Mouse (Mus musculus) CH12.LX (cell line): ENCODE measurements around the gene Orai1. TPM values are rescaled to one million over a fixed set of nuclear protein-coding genes. Genes with fewer than 3 reads are reported as not detected.

Experiments
- DNase-seq: peaks from one replicate; pipeline ENCODE4 v3.0.0-alpha.2; 2013; ENCODE audit errors: extremely low read depth
- H3K27ac ChIP-seq: 2 replicates; pipeline ENCODE4 v1.5.1; 2012; ENCODE audit warnings: low read depth, mild to moderate bottlenecking, control low read depth, moderate library complexity; ENCODE audit not compliant: insufficient read depth
- H3K27me3 ChIP-seq: replicated peaks from 2 replicates; pipeline ENCODE3; 2012; ENCODE audit warnings: inconsistent platforms
- H3K36me3 ChIP-seq, 2 experiments: replicated peaks in 1 of 2; 2 replicates each; pipeline versions ENCODE3 to v1.6.1; 2012; ENCODE audit warnings: inconsistent platforms in 1 of 2, low read length in 1 of 2, mild to moderate bottlenecking in 1 of 2, mixed read lengths in 1 of 2, moderate library complexity in 1 of 2; ENCODE audit not compliant: control insufficient read depth in 1 of 2, insufficient read depth in 1 of 2
- H3K4me1 ChIP-seq, 2 experiments: 2 replicates each; pipeline ENCODE4 v1.6.1; 2012; ENCODE audit warnings: inconsistent platforms in 1 of 2, moderate library complexity in 1 of 2; ENCODE audit not compliant: insufficient read depth in 2 of 2, control insufficient read depth in 1 of 2
- H3K4me2 ChIP-seq: 2 replicates; pipeline ENCODE4 v1.6.1; 2012; ENCODE audit warnings: low read depth, mild to moderate bottlenecking, control low read depth; ENCODE audit not compliant: poor library complexity, insufficient read depth, severe bottlenecking
- H3K4me3 ChIP-seq, 3 experiments: fragments of 150-350 bp in 1 of 3; sonication (generic) in 1 of 3; replicated peaks in 1 of 3; 2 replicates each; pipeline versions ENCODE3 to v1.5.1; 2011 to 2012; ENCODE audit warnings: low read depth in 2 of 3, low read length in 2 of 3, mild to moderate bottlenecking in 2 of 3, moderate library complexity in 2 of 3, control low read depth in 1 of 3, improper control_type of control experiment in 1 of 3, inconsistent platforms in 1 of 3, mixed read lengths in 1 of 3; ENCODE audit not compliant: poor library complexity in 1 of 3
- H3K79me2 ChIP-seq: replicated peaks from 2 replicates; pipeline ENCODE4 v1.6.1; 2012; ENCODE audit warnings: mild to moderate bottlenecking, moderate library complexity; ENCODE audit not compliant: control insufficient read depth, poor library complexity, insufficient read depth, severe bottlenecking; ENCODE audit errors: extremely low read depth
- H3K9ac ChIP-seq: 2 replicates; pipeline ENCODE4 v1.6.1; 2012; ENCODE audit warnings: low read depth, mild to moderate bottlenecking, control low read depth, moderate library complexity; ENCODE audit not compliant: insufficient read depth
- H3K9me3 ChIP-seq: replicated peaks from 2 replicates; pipeline ENCODE3; 2012; ENCODE audit warnings: low read length, inconsistent platforms, mixed read lengths
- BHLHE40 ChIP-seq: IDR thresholded peaks from 2 replicates; pipeline ENCODE4 v1.6.1; 2011; ENCODE audit warnings: mild to moderate bottlenecking, low read depth, low read length, improper control_type of control experiment
- CHD1 ChIP-seq: IDR thresholded peaks from 2 replicates; pipeline ENCODE4 v1.6.1; 2012; ENCODE audit warnings: low read depth, low read length, improper control_type of control experiment, inconsistent platforms
- CHD2 ChIP-seq: IDR thresholded peaks from 2 replicates; pipeline ENCODE4 v1.6.1; 2011; ENCODE audit warnings: low read length, improper control_type of control experiment
- CTCF ChIP-seq, 2 experiments: IDR thresholded peaks in 1 of 2; conservative IDR thresholded peaks in 1 of 2; 2 replicates each; pipeline ENCODE4 v1.5.1; 2011 to 2012; ENCODE audit warnings: low read depth in 2 of 2, low read length in 2 of 2, improper control_type of control experiment in 1 of 2, inconsistent platforms in 1 of 2, mild to moderate bottlenecking in 1 of 2, moderate library complexity in 1 of 2
- E2F4 ChIP-seq: IDR thresholded peaks from 2 replicates; pipeline ENCODE4 v1.6.1; 2011; ENCODE audit warnings: low read depth, low read length, improper control_type of control experiment; ENCODE audit not compliant: insufficient replicate concordance
- ELF1 ChIP-seq: IDR thresholded peaks from 2 replicates; pipeline ENCODE4 v1.6.1; 2014; ENCODE audit warnings: low read depth, mild to moderate bottlenecking, inconsistent platforms, low read length, improper control_type of control experiment
- EP300 ChIP-seq: IDR thresholded peaks from 2 replicates; pipeline ENCODE4 v1.6.1; 2011; ENCODE audit warnings: low read length, improper control_type of control experiment
- IRF4 ChIP-seq: IDR thresholded peaks from 2 replicates; pipeline ENCODE4 v1.6.1; 2014; ENCODE audit warnings: low read depth, mild to moderate bottlenecking, inconsistent platforms, low read length, improper control_type of control experiment
- JUN ChIP-seq: IDR thresholded peaks from 2 replicates; pipeline ENCODE4 v1.6.1; 2011; ENCODE audit warnings: low read depth, mild to moderate bottlenecking, low read length, improper control_type of control experiment, moderate library complexity; ENCODE audit not compliant: insufficient read depth
- JUND ChIP-seq: conservative IDR thresholded peaks from 2 replicates; pipeline ENCODE4 v1.6.1; 2011; ENCODE audit warnings: low read depth, low read length, improper control_type of control experiment
- KAT2A ChIP-seq: IDR thresholded peaks from 2 replicates; pipeline ENCODE4 v1.6.1; 2012; ENCODE audit warnings: low read length, improper control_type of control experiment, inconsistent platforms; ENCODE audit not compliant: insufficient replicate concordance
- MAFK ChIP-seq: IDR thresholded peaks from 2 replicates; pipeline ENCODE4 v1.6.1; 2011; ENCODE audit warnings: low read length, improper control_type of control experiment; ENCODE audit not compliant: insufficient replicate concordance
- MAZ ChIP-seq: IDR thresholded peaks from 2 replicates; pipeline ENCODE4 v1.6.1; 2012; ENCODE audit warnings: low read depth, mild to moderate bottlenecking, inconsistent platforms, low read length, improper control_type of control experiment, moderate library complexity
- MEF2A ChIP-seq: IDR thresholded peaks from 2 replicates; pipeline ENCODE4 v1.6.1; 2014; ENCODE audit warnings: low read depth, mild to moderate bottlenecking, inconsistent platforms, low read length, improper control_type of control experiment, borderline replicate concordance
- MYC ChIP-seq: IDR thresholded peaks from 2 replicates; pipeline ENCODE4 v1.6.1; 2011; ENCODE audit warnings: low read depth, mild to moderate bottlenecking, improper control_type of control experiment, low read length
- NRF1 ChIP-seq: IDR thresholded peaks from 2 replicates; pipeline ENCODE4 v1.6.1; 2014; ENCODE audit warnings: low read depth, mild to moderate bottlenecking, inconsistent platforms, low read length, improper control_type of control experiment, moderate library complexity
- PAX5 ChIP-seq: IDR thresholded peaks from 2 replicates; pipeline ENCODE4 v1.6.1; 2012; ENCODE audit warnings: low read length, inconsistent platforms, mixed read lengths
- POLR2A ChIP-seq: IDR thresholded peaks from 2 replicates; pipeline ENCODE4 v1.6.1; 2011; ENCODE audit warnings: low read depth, mild to moderate bottlenecking, improper control_type of control experiment, low read length
- RAD21 ChIP-seq: IDR thresholded peaks from 2 replicates; pipeline ENCODE4 v1.6.1; 2011; ENCODE audit warnings: low read depth, mild to moderate bottlenecking, low read length, improper control_type of control experiment, moderate library complexity
- SIN3A ChIP-seq: IDR thresholded peaks from 2 replicates; pipeline ENCODE4 v1.6.1; 2012; ENCODE audit warnings: low read length, improper control_type of control experiment, inconsistent platforms
- SMC3 ChIP-seq: IDR thresholded peaks from 2 replicates; pipeline ENCODE4 v1.6.1; 2011; ENCODE audit warnings: low read depth, low read length, improper control_type of control experiment
- TCF12 ChIP-seq: IDR thresholded peaks from 2 replicates; pipeline ENCODE4 v1.6.1; 2014; ENCODE audit warnings: low read depth, mild to moderate bottlenecking, inconsistent platforms, low read length, improper control_type of control experiment
- UBTF ChIP-seq: IDR thresholded peaks from 2 replicates; pipeline ENCODE4 v1.6.1; 2012; ENCODE audit warnings: low read depth, mild to moderate bottlenecking, inconsistent platforms, low read length, improper control_type of control experiment, moderate library complexity
- USF1 ChIP-seq: IDR thresholded peaks from 2 replicates; pipeline ENCODE4 v1.6.1; 2014; ENCODE audit warnings: low read depth, mild to moderate bottlenecking, inconsistent platforms, low read length, improper control_type of control experiment
- USF2 ChIP-seq: conservative IDR thresholded peaks from 2 replicates; pipeline ENCODE4 v1.6.1; 2011; ENCODE audit warnings: low read depth, low read length, improper control_type of control experiment
- ZC3H11A ChIP-seq: IDR thresholded peaks from 2 replicates; pipeline ENCODE4 v1.6.1; 2012; ENCODE audit warnings: low read depth, mild to moderate bottlenecking, inconsistent platforms, low read length, improper control_type of control experiment
- ZKSCAN1 ChIP-seq: IDR thresholded peaks from 2 replicates; pipeline ENCODE4 v1.6.1; 2012; ENCODE audit warnings: low read depth, inconsistent platforms, low read length, improper control_type of control experiment, borderline replicate concordance
- ZNF384 ChIP-seq: IDR thresholded peaks from 2 replicates; pipeline ENCODE4 v1.6.1; 2012; ENCODE audit warnings: low read depth, low read length, improper control_type of control experiment, inconsistent platforms
- dilution Hi-C: fragments of 300-500 bp; cut with MboI; formaldehyde crosslinking; loops from 2 replicates; pipeline ENCODE4 v1.14.3; 2020; ENCODE audit warnings: low sequenced_read_pairs; ENCODE audit not compliant: extremely low pct_unique_long_range_greater_than_20kb, extremely low pct_ligation_motif_present
- in situ Hi-C: fragments of 300-500 bp; cut with MboI; formaldehyde crosslinking; loops from 3 replicates; pipeline ENCODE4 v1.14.3; 2019; ENCODE audit warnings: low sequenced_read_pairs, low pct_ligation_motif_present, low pct_unique_long_range_greater_than_20kb, mixed read lengths
- polyA plus RNA-seq: library from polyadenylated mRNA; unstranded; fragments of >175 nt; gene quantifications from 2 replicates; pipeline ENCODE4 v1.2.1, GENCODE M21; 2012; ENCODE audit warnings: low read depth; ENCODE audit not compliant: insufficient read length
- total RNA-seq, 2 experiments: library from RNA; depleted of rRNA; stranded (reverse); fragments of 300-350 nt in 1 of 2; fragments of >200 nt in 1 of 2; gene quantifications; 2 replicates each; pipeline ENCODE4 v1.2.3; 2012 to 2014

Orai1 gene
- total and polyA plus RNA-seq, 3 experiments: 17.4 to 27.7 (median 17.8) TPM

DNA sequence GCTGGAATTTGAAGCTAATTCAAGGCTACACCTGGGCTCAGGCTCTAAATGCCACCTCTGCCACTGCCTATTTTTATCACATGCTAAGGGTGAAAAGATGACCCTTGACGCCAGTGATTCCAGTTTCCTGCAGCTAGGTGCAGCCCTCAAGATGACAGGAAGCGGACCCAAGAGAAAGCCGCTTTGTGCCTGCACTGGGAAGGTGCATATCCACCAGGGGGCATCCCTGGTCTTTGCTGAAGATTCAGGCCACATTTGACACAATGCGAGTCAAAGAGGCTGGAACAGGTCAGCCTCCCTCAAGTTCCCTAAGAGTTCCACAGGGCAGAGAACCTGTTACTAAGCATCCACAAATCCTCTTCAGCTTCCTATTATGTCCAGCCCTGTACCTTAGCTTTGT is 46.6 kb upstream of the Orai1 start:
- H3K4me2 ChIP-seq: no peak overlapping the region
- H3K4me3 ChIP-seq: no peak overlapping the region
- no peak overlapping the region for H3K9ac ChIP-seq
- H3K4me1 ChIP-seq: peaks cover 0 to 33% of the 10 kb centered on the region in 2 experiments; a peak in 2 of 4 replicates
- H3K9me3 ChIP-seq: no peaks in the 10 kb centered on the region
- DNase-seq: peak; percentile 73
- no peaks in the 10 kb centered on the region for H3K27me3 ChIP-seq
- dilution Hi-C loops (no loop called here), in situ Hi-C loops (loop anchor here (5.0 kb wide), 1 partner anchor 79 kb away; the partner anchor contains the start of gene Morn3)
- no peak overlapping the region for H3K27ac ChIP-seq
- peaks cover 2 to 53% of the 10 kb centered on the region in 2 experiments for H3K36me3 ChIP-seq
- H3K79me2 ChIP-seq: 0 out of 2 replicates have a peak, but pooled peaks cover 2% of the 10 kb centered on the region
- TF ChIP-seq USF2 (no peak), MEF2A (no peak), JUN (no peak), SIN3A (no peak), CHD2 (no peak), MAZ (no peak), BHLHE40 (no peak), KAT2A (no peak), EP300 (no peak), E2F4 (no peak), PAX5 (no peak), ZC3H11A (peak; percentile 92), NRF1 (no peak), SMC3 (peak; percentile 99), USF1 (no peak), ZKSCAN1 (no peak), RAD21 (peak; percentile 98), MYC (0 out of 2 replicates have a peak, but pooled peaks have one; percentile 31), ELF1 (0 out of 2 replicates have a peak, but pooled peaks have one; percentile 11), IRF4 (no peak), CHD1 (no peak), MAFK (no peak), ZNF384 (no peak), POLR2A (no peak), TCF12 (no peak), UBTF (no peak), JUND (no peak), CTCF (conservative IDR thresholded peaks at IDR 0.05 in 1 of 2, IDR thresholded peaks at IDR 0.05 in 1 of 2; ENCODE audit: low read depth in 2 of 2, low read length in 2 of 2) (peak; percentile 35 to 98)
